20 mouse cellular contexts compared by ENCODE assay signal in the genomic region with DNA sequence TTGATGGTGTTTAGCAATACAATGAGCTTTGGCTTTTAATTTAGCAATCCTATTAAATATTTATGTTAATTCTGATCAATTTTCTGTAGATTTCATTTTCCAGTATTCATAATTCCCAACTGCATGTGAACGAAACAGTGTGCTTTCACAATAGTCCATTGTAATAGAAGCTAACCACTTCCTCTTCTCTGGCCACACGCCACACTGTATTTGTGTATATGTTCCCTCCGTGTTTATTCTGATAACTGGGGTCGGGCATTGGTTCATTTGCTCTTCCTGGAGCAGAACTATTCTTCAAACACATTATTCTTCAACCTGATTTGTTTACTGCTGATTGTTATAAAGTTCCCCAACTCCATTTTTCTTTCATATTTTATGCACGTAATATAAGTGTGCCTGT. TPM values are rescaled to one million over a fixed set of nuclear protein-coding genes. Genes with fewer than 3 reads are reported as not detected.
DNase-seq lines count a peak whose midpoint lies in the region; ATAC-seq and TF ChIP-seq lines count a peak whose summit lies in the region.
"Had no signal": no experiment of that assay in that cellular context is flagged by ENCODE, and none has a peak within 500 bp of the region (broad histone marks: within the 10 kb centered on the region; RNA-seq: fewer than 3 reads in every experiment).

No protein-coding gene starts in this region.

- peak; percentile 16; the same call in 1 of the 2 replicates for ATAC-seq in lung, postnatal 0 days
- peak; percentile 61; the same call in 1 of the 2 replicates for ATAC-seq in megakaryocyte-erythroid progenitor cell, adult 5-6 weeks (replicated peaks; ENCODE audit: low FRiP score, low TSS enrichment, poor library complexity, severe bottlenecking)
- ATAC-seq: midbrain, embryonic 13.5 days had no signal

- no peaks in the 10 kb centered on the region for H3K9me3 ChIP-seq in lung, postnatal 0 days (ENCODE audit: low read length)
- H3K9me3 ChIP-seq: embryonic facial prominence, embryonic 10.5 days; hindbrain, embryonic 12.5 days; limb, embryonic 10.5 days; midbrain, embryonic 13.5 days; neural tube, embryonic 12.5 days had no signal

- no peaks in the 10 kb centered on the region for H3K27me3 ChIP-seq in lung, postnatal 0 days (replicated peaks; ENCODE audit: insufficient read depth, low read length)
- H3K27me3 ChIP-seq: hindbrain, embryonic 12.5 days; midbrain, embryonic 13.5 days; neural tube, embryonic 12.5 days had no signal

- DNase-seq in 416B (ENCODE audit: low read depth) (peak; percentile 82), MEL-GATA-1-ER (ENCODE audit: extremely low read depth, low read depth) (peak; percentile 68)
- DNase-seq in lung, postnatal 0 days (ENCODE audit: low spot score), result peak; percentile 67
- DNase-seq in layer of hippocampus, postnatal 10 days (ENCODE audit: low spot score in 2 of 2), result no peak
- no peak for DNase-seq in gastrocnemius, adult 18-20 months (ENCODE audit: low spot score)
- DNase-seq in spleen, postnatal 14 days (ENCODE audit: low spot score in 2 of 2), result no peak
- DNase-seq: adrenal gland, postnatal 14 days; cerebellum, adult 18-20 months; cerebellum, postnatal 36 days; gastrocnemius, postnatal 14 days; kidney, adult 9 months; kidney, postnatal 36 days; thymus, adult 18-20 months had no signal

- no peak overlapping the region for H3K4me3 ChIP-seq in lung, postnatal 0 days (ENCODE audit: low read depth, low read length)
- H3K4me3 ChIP-seq: embryonic facial prominence, embryonic 10.5 days; hindbrain, embryonic 12.5 days; left cerebral cortex, adult 2 months; limb, embryonic 10.5 days; midbrain, embryonic 13.5 days; neural tube, embryonic 12.5 days had no signal

- TF ChIP-seq EP300 in lung, postnatal 0 days (IDR thresholded peaks at IDR 0.05), result peak; percentile 83

- no peak overlapping the region for H3K27ac ChIP-seq in lung, postnatal 0 days (ENCODE audit: low read length)
- H3K27ac ChIP-seq: embryonic facial prominence, embryonic 10.5 days; hindbrain, embryonic 12.5 days; left cerebral cortex, adult 2 months; limb, embryonic 10.5 days; midbrain, embryonic 13.5 days; neural tube, embryonic 12.5 days had no signal

- H3K9ac ChIP-seq in lung, postnatal 0 days (replicated peaks; ENCODE audit: low read depth), result no peak overlapping the region
- H3K9ac ChIP-seq: hindbrain, embryonic 12.5 days; midbrain, embryonic 13.5 days; neural tube, embryonic 12.5 days had no signal

- H3K4me1 ChIP-seq in lung, postnatal 0 days (ENCODE audit: insufficient read depth, low read depth, low read length), result peaks cover 10% of the 10 kb centered on the region; the same call in 1 of the 2 replicates
- H3K4me1 ChIP-seq: neural tube, embryonic 12.5 days had no signal

- no peaks in the 10 kb centered on the region for H3K36me3 ChIP-seq in lung, postnatal 0 days (ENCODE audit: insufficient read depth, low read length)
- H3K36me3 ChIP-seq: embryonic facial prominence, embryonic 10.5 days; hindbrain, embryonic 12.5 days; limb, embryonic 10.5 days; midbrain, embryonic 13.5 days; neural tube, embryonic 12.5 days had no signal

- TF ChIP-seq CTCF in lung, postnatal 0 days (IDR thresholded peaks at IDR 0.05), result no peak

- WGBS in lung, postnatal 0 days, result 19% methylated on average over 5 of the region's 5 CpGs

- peak overlapping the region; percentile 4; the same call in 1 of the 2 replicates for H3K4me2 ChIP-seq in lung, postnatal 0 days (replicated peaks; ENCODE audit: low read depth, low read length)
- H3K4me2 ChIP-seq: hindbrain, embryonic 12.5 days; midbrain, embryonic 13.5 days; neural tube, embryonic 12.5 days had no signal

RNA-seq across cellular contexts. Expression of a gene that starts 53.7 kb away (rescaled TPM):
- 19.0 and 21.9 TPM in 2 replicates for polyA plus RNA-seq in lung, postnatal 0 days (2015; fragmentation: Nextera tagmentation; extraction: Ambion mirVana)
- 70.5 and 87.2 TPM in 2 replicates for total RNA-seq in megakaryocyte-erythroid progenitor cell, adult 5-6 weeks (2014; fragmentation: Nextera tagmentation)
- total RNA-seq in megakaryocyte-erythroid progenitor cell, adult 5-6 weeks (2017), result 111 and 152 TPM in 2 replicates
- 10 to 100 TPM; 35.0 to 37.3 TPM for total RNA-seq in layer of hippocampus, postnatal 10 days (2021)
- 10 to 100 TPM; 33.6 to 46.4 TPM for total RNA-seq in gastrocnemius, adult 18-20 months (2021)

Comparison
In these comparisons a context has a peak if more than half of its experiments do, and no peak if none do; other contexts are left out.
1. DNase-seq: peak in 416B (single experiment), MEL-GATA-1-ER (single experiment) and lung, postnatal 0 days (single experiment); none in layer of hippocampus, postnatal 10 days (0 of 2), gastrocnemius, adult 18-20 months (single experiment) and spleen, postnatal 14 days (0 of 2).